Mouse (Mus musculus): ENCODE data around the gene Htr5b.

Htr5b gene

DNA sequence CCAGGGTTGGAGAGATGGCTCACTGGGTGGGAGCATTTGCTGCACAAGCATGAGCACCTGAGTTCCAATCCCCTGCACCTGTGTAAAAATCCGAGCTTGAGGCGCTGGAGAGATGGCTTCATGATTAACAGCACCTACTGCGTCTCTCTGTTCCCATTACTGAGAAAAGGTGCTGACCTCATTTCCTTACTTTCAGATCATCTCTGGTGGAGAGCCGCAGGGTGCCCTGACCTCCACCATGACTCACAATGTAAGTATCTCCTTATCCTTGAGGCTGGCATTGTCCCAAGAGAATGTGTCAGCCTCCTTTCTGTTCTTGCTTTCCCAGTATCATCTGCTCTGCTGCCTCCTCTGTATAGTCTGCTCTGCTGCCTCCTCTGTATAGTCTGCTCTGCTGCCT lies 45.2 kb downstream of the Htr5b start:
- no peak for DNase-seq

GRCm38 (mm10) chr1:121479403-121479802 lies 48.9 kb downstream of the Htr5b start:
- DNase-seq: no peak

- no peak for DNase-seq
Observed at GRCm38 (mm10) chr1:121478284-121478980, 49.8 kb downstream of the Htr5b start.

- no peak for DNase-seq
Observed at GRCm38 (mm10) chr1:121477716-121478115, 50.5 kb downstream of the Htr5b start.

GRCm38 (mm10) chr1:121471503-121471902 lies 56.8 kb downstream of the Htr5b start:
- no peak for DNase-seq

DNA sequence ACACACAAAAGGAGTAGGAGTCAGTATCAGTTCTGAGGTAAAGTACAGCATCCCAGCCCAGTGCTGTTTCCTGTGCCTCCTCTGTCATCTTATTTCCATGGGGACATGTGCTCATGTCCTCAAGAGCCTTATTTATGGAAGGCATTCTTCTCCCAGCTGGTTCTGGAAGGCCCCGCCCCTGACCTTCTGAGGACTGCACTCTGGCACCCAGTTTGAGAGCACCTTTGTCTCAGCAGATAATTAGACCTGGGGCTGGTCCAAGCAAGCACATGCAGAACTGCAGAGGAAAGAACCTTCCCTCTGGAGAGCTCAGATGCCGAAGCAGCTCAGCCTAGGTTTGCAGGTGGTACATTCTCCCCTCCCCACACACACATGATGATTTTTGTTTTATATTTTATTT lies 60.0 kb downstream of the Htr5b start:
- DNase-seq: no peak

- no peak for DNase-seq
Observed at GRCm38 (mm10) chr1:121466276-121466675, 62.0 kb downstream of the Htr5b start.

DNA sequence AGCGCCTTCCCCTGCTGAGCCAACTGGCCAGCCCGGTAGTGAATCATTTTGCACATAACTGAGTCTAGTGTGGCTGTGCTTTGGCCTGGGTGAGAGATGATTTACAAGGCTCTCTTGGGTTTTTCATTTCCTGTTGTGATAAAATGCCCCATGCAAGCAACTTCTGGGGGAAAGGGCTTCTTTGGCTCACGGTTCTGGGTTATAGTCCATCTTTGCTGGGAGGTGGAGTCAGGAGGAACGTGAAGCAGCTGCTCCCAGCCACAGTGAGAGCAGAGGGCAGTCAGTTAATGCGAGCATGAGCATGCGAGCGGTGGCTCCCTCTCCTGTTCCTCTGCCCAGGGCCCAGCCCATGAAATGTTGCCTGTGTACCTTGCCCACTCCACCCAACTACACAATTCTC lies 64.5 kb downstream of the Htr5b start:
- DNase-seq: no peak

DNA sequence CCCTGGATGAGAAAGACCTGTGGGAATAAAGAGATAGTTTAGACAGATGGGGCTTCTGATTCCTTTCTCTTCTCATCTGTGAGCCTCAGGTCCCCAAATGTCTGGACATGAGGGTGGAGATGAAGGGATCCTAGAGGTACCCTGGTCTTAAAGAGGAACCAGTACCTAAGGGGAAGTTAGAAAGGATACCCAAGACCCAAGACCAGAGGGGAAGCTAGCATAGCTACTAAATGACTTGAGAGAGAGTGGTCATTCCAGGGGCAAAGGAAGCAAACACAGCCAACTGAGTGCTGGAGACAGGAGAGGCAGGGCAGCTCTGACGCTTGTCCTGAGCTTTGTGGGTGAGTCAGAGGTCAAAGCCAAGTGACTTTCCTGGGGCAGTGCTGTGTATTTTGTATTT lies 65.6 kb downstream of the Htr5b start:
- no peak for DNase-seq

GRCm38 (mm10) chr1:121461895-121462294 lies 66.4 kb downstream of the Htr5b start:
- no peak for DNase-seq

DNA sequence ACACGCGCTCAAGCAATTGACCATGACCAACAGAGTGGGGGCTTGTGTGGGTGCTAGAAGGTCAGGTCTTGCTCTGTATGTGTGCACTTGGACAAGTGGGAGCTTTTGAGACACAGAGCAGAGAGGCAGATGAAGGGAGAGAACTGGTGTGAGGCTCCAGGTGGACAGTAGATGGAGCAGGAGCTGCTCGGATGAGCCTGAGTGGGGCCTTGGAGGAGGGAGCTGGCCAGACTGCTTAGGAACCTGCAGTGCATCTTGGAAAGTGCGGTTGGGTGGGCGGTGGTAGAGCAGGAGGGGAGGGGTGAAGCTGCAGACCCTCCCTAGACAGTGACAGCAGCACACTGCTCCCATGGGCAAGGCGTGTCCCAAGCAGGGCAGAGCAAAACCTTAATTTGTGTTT lies 68.2 kb downstream of the Htr5b start:
- peak; percentile 35 for DNase-seq
